ENCODE assay signal across 8 mouse cellular contexts in genomic region chr14:33446561-33447023, GRCm38 (mm10). TPM values are rescaled to one million over a fixed set of nuclear protein-coding genes. Genes with fewer than 3 reads are reported as not detected.
DNase-seq lines count a peak whose midpoint lies in the region; ATAC-seq and TF ChIP-seq lines count a peak whose summit lies in the region.

No protein-coding gene starts in this region.

- peak overlapping the region; percentile 69 for H3K4me2 ChIP-seq in forebrain, embryonic 11.5 days (ENCODE audit: low read depth, low read length, severe bottlenecking)
- H3K4me2 ChIP-seq in limb, embryonic 15.5 days = peak overlapping the region; percentile 67

- peaks cover 8% of the 10 kb centered on the region for H3K4me1 ChIP-seq in heart, adult 2 months (ENCODE audit: control insufficient read depth, insufficient read depth, low read length)
- H3K4me1 ChIP-seq in forebrain, embryonic 11.5 days (replicated peaks; ENCODE audit: control insufficient read depth, insufficient read depth, low read length) = no peaks in the 10 kb centered on the region
- H3K4me1 ChIP-seq in limb, embryonic 15.5 days = peaks cover 8% of the 10 kb centered on the region; the same call in 1 of the 2 replicates

- H3K27me3 ChIP-seq in heart, adult 2 months (ENCODE audit: control insufficient read depth, insufficient read depth, low read length) = no peaks in the 10 kb centered on the region
- H3K27me3 ChIP-seq in forebrain, embryonic 11.5 days (ENCODE audit: control insufficient read depth, insufficient read depth, low read length) = peaks cover 5% of the 10 kb centered on the region; the same call in 1 of the 2 replicates
- H3K27me3 ChIP-seq in limb, embryonic 15.5 days = no peaks in the 10 kb centered on the region

- peak overlapping the region; percentile 93 for H3K9ac ChIP-seq in heart, adult 2 months (ENCODE audit: low read depth, low read length)
- H3K9ac ChIP-seq in forebrain, embryonic 11.5 days (ENCODE audit: low read length) = peak overlapping the region; percentile 91
- peak overlapping the region; percentile 74 for H3K9ac ChIP-seq in limb, embryonic 15.5 days

- intact Hi-C loops in heart, adult 2 months (cut with DNase I) = no loop called here
- intact Hi-C loops in heart, postnatal 36 days (cut with DNase I) = no loop called here

- H3K4me3 ChIP-seq in heart, adult 2 months = peak overlapping the region; percentile 95
- H3K4me3 ChIP-seq in forebrain, embryonic 11.5 days (ENCODE audit: low read depth, low read length) = peak overlapping the region; percentile 84
- peak overlapping the region; percentile 87 for H3K4me3 ChIP-seq in limb, embryonic 15.5 days

- peak; percentile 74 for ATAC-seq in forebrain, embryonic 11.5 days (replicated peaks; ENCODE audit: low FRiP score)
- ATAC-seq in limb, embryonic 15.5 days (ENCODE audit: insufficient number of reproducible peaks, low FRiP score, low TSS enrichment, low read depth) = peak; percentile 63

- peaks cover 8% of the 10 kb centered on the region for H3K36me3 ChIP-seq in heart, adult 2 months (ENCODE audit: control insufficient read depth, insufficient read depth, low read length)
- H3K36me3 ChIP-seq in forebrain, embryonic 11.5 days (ENCODE audit: control insufficient read depth, insufficient read depth, low read length) = no peaks in the 10 kb centered on the region
- H3K36me3 ChIP-seq in limb, embryonic 15.5 days = no peaks in the 10 kb centered on the region

- TF ChIP-seq CTCF in heart, adult 2 months (IDR thresholded peaks at IDR 0.05) = no peak

- TF ChIP-seq EP300 in heart, adult 2 months (IDR thresholded peaks at IDR 0.05; ENCODE audit: insufficient read depth, low read depth, low read length) = no peak

- peak overlapping the region; percentile 91 for H3K27ac ChIP-seq in heart, adult 2 months
- peak overlapping the region; percentile 93 for H3K27ac ChIP-seq in forebrain, embryonic 11.5 days (ENCODE audit: low read depth, low read length)
- H3K27ac ChIP-seq in limb, embryonic 15.5 days = peak overlapping the region; percentile 87

- WGBS in heart, adult 2 months = under 1% methylated on average over 69 of the region's 72 CpGs
- under 1% methylated on average over 62 of the region's 72 CpGs for WGBS in forebrain, embryonic 11.5 days
- WGBS in limb, embryonic 15.5 days = under 1% methylated on average over 58 of the region's 72 CpGs

- no peak for DNase-seq in heart, adult 2 months
- DNase-seq in heart, postnatal 36 days = no peak
- peak; percentile 43 to 50 for DNase-seq in right cerebral cortex, adult 2 months (ENCODE audit: low spot score in 2 of 2)
- DNase-seq in right cerebral cortex, postnatal 4 days = no peak
- DNase-seq in forebrain, embryonic 11.5 days (ENCODE audit: low spot score) = no peak
- DNase-seq in skeletal muscle tissue, adult 2 months (ENCODE audit: low read depth, low spot score) = peak; percentile 13
- no peak for DNase-seq in adrenal gland, adult 18-20 months (ENCODE audit: low spot score in 2 of 2)

- no peak for TF ChIP-seq POLR2A in heart, adult 2 months (IDR thresholded peaks at IDR 0.05; ENCODE audit: insufficient read depth, low read depth, low read length)

- H3K79me2 ChIP-seq in heart, adult 2 months (replicated peaks; ENCODE audit: control insufficient read depth, insufficient read depth, low read length) = peaks cover 3% of the 10 kb centered on the region; the same call in 1 of the 2 replicates

- H3K9me3 ChIP-seq in forebrain, embryonic 11.5 days (ENCODE audit: control insufficient read depth, low read length) = no peaks in the 10 kb centered on the region
- H3K9me3 ChIP-seq in limb, embryonic 15.5 days = no peaks in the 10 kb centered on the region

RNA-seq across cellular contexts. Expression of gene Mapk8, which starts 0.4 kb away (rescaled TPM):
- total RNA-seq in heart, adult 2 months (2021) = 10 to 100 TPM; 26.2 to 29.5 TPM
- 7.3 and 20.6 TPM in 2 replicates for polyA plus RNA-seq in heart, adult 2 months (2012; rRNA removed)
- 10 to 100 TPM; 27.3 to 28.9 TPM for total RNA-seq in heart, postnatal 36 days (2021)
- polyA plus RNA-seq in forebrain, embryonic 11.5 days (2014; fragmentation: Nextera tagmentation; extraction: Ambion mirVana) = 24.9 and 28.2 TPM in 2 replicates
- 14.2 and 14.8 TPM in 2 replicates for polyA plus RNA-seq in limb, embryonic 15.5 days (2015; fragmentation: Nextera tagmentation; extraction: Ambion mirVana)
- 10 to 100 TPM; 17.3 to 21.8 TPM for total RNA-seq in adrenal gland, adult 18-20 months (2021)

RNA-seq across cellular contexts. Expression of gene Frmpd2, which starts 24.9 kb away (rescaled TPM):
- total RNA-seq in heart, adult 2 months (2021) = not detected
- 0.15 and 0.21 TPM in 2 replicates for polyA plus RNA-seq in heart, adult 2 months (2012; rRNA removed)
- not detected for total RNA-seq in heart, postnatal 36 days (2021)
- 0.05 and 0.29 TPM in 2 replicates for polyA plus RNA-seq in forebrain, embryonic 11.5 days (2014; fragmentation: Nextera tagmentation; extraction: Ambion mirVana)
- polyA plus RNA-seq in limb, embryonic 15.5 days (2015; fragmentation: Nextera tagmentation; extraction: Ambion mirVana) = 0.10 TPM in 1 of 2 replicates, not detected in the other
- total RNA-seq in adrenal gland, adult 18-20 months (2021) = not detected

Comparison
In these comparisons a context has a peak if more than half of its experiments do, and no peak if none do; other contexts are left out.
1. DNase-seq: peak in right cerebral cortex, adult 2 months (2 of 2) and skeletal muscle tissue, adult 2 months (single experiment); none in heart, adult 2 months (0 of 2), heart, postnatal 36 days (0 of 2), right cerebral cortex, postnatal 4 days (single experiment), forebrain, embryonic 11.5 days (single experiment) and adrenal gland, adult 18-20 months (0 of 2).
2. Peak in every context shown above with its lines, with median percentiles within 50 percentile points of each other: H3K27ac ChIP-seq, H3K4me3 ChIP-seq and H3K9ac ChIP-seq.